In genomic region chr11:78550168-78551058, GRCm38 (mm10) we compare ENCODE assay signal across 8 mouse cellular contexts. TPM values are rescaled to one million over a fixed set of nuclear protein-coding genes. Genes with fewer than 3 reads are reported as not detected.
DNase-seq lines count a peak whose midpoint lies in the region; ATAC-seq and TF ChIP-seq lines count a peak whose summit lies in the region.

TSS of gene Tmem97 (minus strand) at chr11:78550777.

- TF ChIP-seq CTCF in bone marrow, adult 2 months (IDR thresholded peaks at IDR 0.05; ENCODE audit: control insufficient read depth, insufficient read depth, low read length) = 0 out of 2 replicates have a peak, but pooled peaks have one; percentile 3
- peak; percentile 28 for TF ChIP-seq CTCF in midbrain, postnatal 0 days (IDR thresholded peaks at IDR 0.05)

- peaks cover 4% of the 10 kb centered on the region; the same call in 1 of the 2 replicates for H3K36me3 ChIP-seq in embryonic facial prominence, embryonic 15.5 days
- peaks cover 5% of the 10 kb centered on the region; the same call in 1 of the 2 replicates for H3K36me3 ChIP-seq in limb, embryonic 14.5 days (ENCODE audit: control insufficient read depth, insufficient read depth, low read length)
- no peaks in the 10 kb centered on the region for H3K36me3 ChIP-seq in midbrain, postnatal 0 days (ENCODE audit: insufficient read depth, low read length)

- H3K9me3 ChIP-seq in embryonic facial prominence, embryonic 15.5 days (replicated peaks) = no peaks in the 10 kb centered on the region
- no peaks in the 10 kb centered on the region for H3K9me3 ChIP-seq in limb, embryonic 14.5 days (ENCODE audit: control insufficient read depth, low read length)
- H3K9me3 ChIP-seq in midbrain, postnatal 0 days (ENCODE audit: low read length) = no peaks in the 10 kb centered on the region

- H3K27ac ChIP-seq in bone marrow, adult 2 months (ENCODE audit: control insufficient read depth, insufficient read depth, low read depth, low read length, poor library complexity) = peak within 1 kb of the TSS; percentile 50
- peak within 1 kb of the TSS; percentile 81 for H3K27ac ChIP-seq in embryonic facial prominence, embryonic 15.5 days (replicated peaks)
- H3K27ac ChIP-seq in limb, embryonic 14.5 days (replicated peaks; ENCODE audit: low read depth, low read length) = peak within 1 kb of the TSS; percentile 79
- H3K27ac ChIP-seq in midbrain, postnatal 0 days (ENCODE audit: low read depth, low read length) = peak within 1 kb of the TSS; percentile 62

- ATAC-seq in embryonic facial prominence, embryonic 15.5 days (ENCODE audit: insufficient number of reproducible peaks, low FRiP score, low TSS enrichment, low read depth) = peak; percentile 100
- ATAC-seq in limb, embryonic 14.5 days (ENCODE audit: low FRiP score, low read depth) = peak; percentile 100
- peak; percentile 100 for ATAC-seq in midbrain, postnatal 0 days (ENCODE audit: low FRiP score)

- H3K4me3 ChIP-seq in bone marrow, adult 2 months (replicated peaks; ENCODE audit: control insufficient read depth, low read depth, low read length) = peak within 1 kb of the TSS; percentile 84
- H3K4me3 ChIP-seq in embryonic facial prominence, embryonic 15.5 days (replicated peaks) = peak within 1 kb of the TSS; percentile 64
- H3K4me3 ChIP-seq in limb, embryonic 14.5 days (replicated peaks; ENCODE audit: low read length) = peak within 1 kb of the TSS; percentile 68
- H3K4me3 ChIP-seq in midbrain, postnatal 0 days (ENCODE audit: low read depth, low read length) = peak within 1 kb of the TSS; percentile 58

- H3K27me3 ChIP-seq in embryonic facial prominence, embryonic 15.5 days = no peaks in the 10 kb centered on the region
- no peaks in the 10 kb centered on the region for H3K27me3 ChIP-seq in limb, embryonic 14.5 days (ENCODE audit: control insufficient read depth, insufficient read depth, low read length)
- H3K27me3 ChIP-seq in midbrain, postnatal 0 days (ENCODE audit: insufficient read depth, low read length) = no peaks in the 10 kb centered on the region

- WGBS in bone marrow, adult 2 months = under 1% methylated on average over 60 of the region's 60 CpGs
- WGBS in embryonic facial prominence, embryonic 15.5 days = under 1% methylated on average over 60 of the region's 60 CpGs
- under 1% methylated on average over 60 of the region's 60 CpGs for WGBS in limb, embryonic 14.5 days
- WGBS in midbrain, postnatal 0 days = under 1% methylated on average over 60 of the region's 60 CpGs

- H3K4me2 ChIP-seq in embryonic facial prominence, embryonic 15.5 days (replicated peaks) = peak within 1 kb of the TSS; percentile 78
- H3K4me2 ChIP-seq in limb, embryonic 14.5 days (replicated peaks; ENCODE audit: low read depth, low read length, severe bottlenecking) = peak within 1 kb of the TSS; percentile 79
- peak within 1 kb of the TSS; percentile 63 for H3K4me2 ChIP-seq in midbrain, postnatal 0 days (ENCODE audit: low read depth, low read length, poor library complexity, severe bottlenecking)

- H3K4me1 ChIP-seq in bone marrow, adult 2 months (ENCODE audit: control insufficient read depth, insufficient read depth, low read length) = no peaks in the 10 kb centered on the region; the same call in 1 of the 2 replicates
- peaks cover 21% of the 10 kb centered on the region for H3K4me1 ChIP-seq in embryonic facial prominence, embryonic 15.5 days
- H3K4me1 ChIP-seq in limb, embryonic 14.5 days (ENCODE audit: control insufficient read depth, insufficient read depth, low read length) = peaks cover 15% of the 10 kb centered on the region
- no peaks in the 10 kb centered on the region; the same call in 1 of the 2 replicates for H3K4me1 ChIP-seq in midbrain, postnatal 0 days (ENCODE audit: insufficient read depth, low read length)

- DNase-seq in 416B (ENCODE audit: low read depth) = peak; percentile 98
- DNase-seq in heart, adult 8-10 months (ENCODE audit: low spot score) = peak; percentile 95
- DNase-seq in kidney, adult 9 months = peak; percentile 98
- peak; percentile 99 for DNase-seq in limb, embryonic 14.5 days (ENCODE audit: low spot score)
- DNase-seq in midbrain, postnatal 0 days (ENCODE audit: low spot score) = peak; percentile 99
- peak; percentile 83 to 87 for DNase-seq in spleen, postnatal 14 days (ENCODE audit: low spot score in 2 of 2)

- TF ChIP-seq POLR2A in bone marrow, adult 2 months (IDR thresholded peaks at IDR 0.05; ENCODE audit: borderline replicate concordance, control insufficient read depth, low read depth, low read length) = peak; percentile 54
- peak; percentile 75; the same call in 1 of the 2 replicates for TF ChIP-seq POLR2A in limb, embryonic 14.5 days (IDR thresholded peaks at IDR 0.05; ENCODE audit: borderline replicate concordance, extremely low read depth, insufficient read depth, insufficient read length)

- H3K9ac ChIP-seq in embryonic facial prominence, embryonic 15.5 days = peak within 1 kb of the TSS; percentile 53
- H3K9ac ChIP-seq in limb, embryonic 14.5 days (ENCODE audit: low read depth, low read length, severe bottlenecking) = peak within 1 kb of the TSS; percentile 73
- H3K9ac ChIP-seq in midbrain, postnatal 0 days (replicated peaks; ENCODE audit: low read length, poor library complexity, severe bottlenecking) = peak within 1 kb of the TSS; percentile 50

RNA-seq across cellular contexts. Expression of gene Tmem97, which starts in this region (rescaled TPM):
- polyA plus RNA-seq in bone marrow, adult 2 months (2011; ENCODE audit: insufficient read depth, insufficient read length, low replicate concordance, missing spikeins) = 16.1 and 27.3 TPM in 2 replicates
- 73.4 and 73.5 TPM in 2 replicates for polyA plus RNA-seq in embryonic facial prominence, embryonic 15.5 days (2015; fragmentation: Nextera tagmentation; extraction: Ambion mirVana)
- 1 to 10 TPM; 3.4 to 5.5 (median 4.3) TPM for total RNA-seq in heart, adult 8-10 months (2022)
- polyA plus RNA-seq in limb, embryonic 14.5 days (2012; rRNA removed) = 42.6 and 44.5 TPM in 2 replicates
- 82.9 and 103 TPM in 2 replicates for polyA plus RNA-seq in limb, embryonic 14.5 days (2014; fragmentation: Nextera tagmentation; extraction: Ambion mirVana)
- 38.4 and 45.5 TPM in 2 replicates for total RNA-seq in midbrain, postnatal 0 days (2014; rRNA removed)
- 41.4 and 42.6 TPM in 2 replicates for polyA plus RNA-seq in midbrain, postnatal 0 days (2015; fragmentation: Nextera tagmentation; extraction: Ambion mirVana)

Comparison
In these comparisons a context has a peak if more than half of its experiments do, and no peak if none do; other contexts are left out.
1. Peak in every context shown above with its lines: DNase-seq, ATAC-seq, H3K4me3 ChIP-seq and H3K27ac ChIP-seq.